Mouse (Mus musculus) adrenal gland, postnatal 4 days (tissue): ENCODE data around the gene Abca7. TPM values are rescaled to one million over a fixed set of nuclear protein-coding genes. Genes with fewer than 3 reads are reported as not detected.
"Not testable (repeated sequence)": the region's sequence is repeated elsewhere in the genome, so short reads cannot be mapped to it uniquely, and the experiment has no call there.

Experiments
- DNase-seq, 2 experiments: peaks; one replicate each; pipeline ENCODE4 v3.0.0; 2021 to 2022; ENCODE audit warnings: low spot score in 2 of 2, mixed read lengths in 2 of 2
- total RNA-seq, 2 experiments: library from RNA; stranded (reverse); gene quantifications; 2 replicates each; pipeline ENCODE4 v1.2.3; 2021

Abca7 gene
- total RNA-seq, 2 experiments from 2014 or later: 21.9 to 23.0 TPM

GRCm38 (mm10) chr10:80041409-80042060 is 45.2 kb downstream of the Abca7 start:
- not testable (repeated sequence) for DNase-seq

- DNase-seq: no peak
Observed at GRCm38 (mm10) chr10:80044087-80044486, 47.8 kb downstream of the Abca7 start.

- not testable (repeated sequence) for DNase-seq
Observed at GRCm38 (mm10) chr10:80045364-80045763, 49.1 kb downstream of the Abca7 start.

GRCm38 (mm10) chr10:80045766-80046165 is 49.5 kb downstream of the Abca7 start:
- no peak for DNase-seq

- DNase-seq: no peak
Observed at GRCm38 (mm10) chr10:80047041-80047565, 50.8 kb downstream of the Abca7 start, which contains the start of gene Gpx4. Gpx4 (plus strand) TSS chr10:80047166.

GRCm38 (mm10) chr10:80048396-80048795 is 52.1 kb downstream of the Abca7 start:
- no peak for DNase-seq

- no peak for DNase-seq
Observed at GRCm38 (mm10) chr10:80048834-80049233, 52.5 kb downstream of the Abca7 start.

- no peak for DNase-seq
Observed at GRCm38 (mm10) chr10:80050244-80050643, 54.0 kb downstream of the Abca7 start.

GRCm38 (mm10) chr10:80050885-80051617 is 54.8 kb downstream of the Abca7 start:
- DNase-seq: no peak

- DNase-seq: no peak
Observed at GRCm38 (mm10) chr10:80051618-80052373, 55.5 kb downstream of the Abca7 start.

- no peak for DNase-seq
Observed at GRCm38 (mm10) chr10:80052374-80052764, 56.1 kb downstream of the Abca7 start.

- DNase-seq: peak; percentile 96 to 99
Observed at GRCm38 (mm10) chr10:80053259-80053780, 57.0 kb downstream of the Abca7 start.

GRCm38 (mm10) chr10:80053831-80054815 is 57.8 kb downstream of the Abca7 start:
- DNase-seq: peak; percentile 48 to 62

- not testable (repeated sequence) for DNase-seq
Observed at GRCm38 (mm10) chr10:80054911-80055310, 58.6 kb downstream of the Abca7 start.

GRCm38 (mm10) chr10:80055364-80055763 is 59.1 kb downstream of the Abca7 start:
- DNase-seq: no peak

GRCm38 (mm10) chr10:80055891-80056290 is 59.6 kb downstream of the Abca7 start:
- no peak for DNase-seq

- no peak for DNase-seq
Observed at GRCm38 (mm10) chr10:80056506-80056905, 60.2 kb downstream of the Abca7 start.

- DNase-seq: no peak
Observed at GRCm38 (mm10) chr10:80056976-80057682, 60.8 kb downstream of the Abca7 start.

GRCm38 (mm10) chr10:80057683-80058326 is 61.5 kb downstream of the Abca7 start:
- DNase-seq: no peak
